Mouse (Mus musculus) heart, postnatal 10 days (tissue): ENCODE measurements at regions not wholly inside any gene's neighbourhood (a gene's known extent, or its start where the extent isn't known, plus 50 kb on each side); places are given as distances from the start of the nearest gene placed in this dataset.
"Not testable (repeated sequence)": the region's sequence is repeated elsewhere in the genome, so short reads cannot be mapped to it uniquely, and the experiment has no call there.

Experiments used
- DNase-seq, 2 experiments: peaks; one replicate each; pipeline ENCODE4 v3.0.0; 2021
- intact Hi-C: fragments of 180-260 bp; cut with DNase I; formaldehyde crosslinking; loops from one replicate; pipeline ENCODE4 v1.15.1; 2025

- intact Hi-C loops = no loop called here
- no peak for DNase-seq
These were observed 345.9 kb upstream of the Atp10a start for GRCm38 (mm10) chr7:58310096-58310495.

GRCm38 (mm10) chr7:58322381-58322780, 333.6 kb upstream of the Atp10a start:
- intact Hi-C loops = no loop called here

GRCm38 (mm10) chr7:58367384-58367783, 288.6 kb upstream of the Atp10a start:
- DNase-seq = peak in 1 of 2 experiments; percentile 1
- intact Hi-C loops = no loop called here

More at GRCm38 (mm10) chr7:58322381-58322780, 333.6 kb upstream of the Atp10a start:
- no peak for DNase-seq

GRCm38 (mm10) chr7:58383401-58383800, 272.6 kb upstream of the Atp10a start:
- intact Hi-C loops = no loop called here
- no peak for DNase-seq

- intact Hi-C loops = no loop called here
- no peak for DNase-seq
These were observed 267.6 kb upstream of the Atp10a start for GRCm38 (mm10) chr7:58388326-58388725.

DNA sequence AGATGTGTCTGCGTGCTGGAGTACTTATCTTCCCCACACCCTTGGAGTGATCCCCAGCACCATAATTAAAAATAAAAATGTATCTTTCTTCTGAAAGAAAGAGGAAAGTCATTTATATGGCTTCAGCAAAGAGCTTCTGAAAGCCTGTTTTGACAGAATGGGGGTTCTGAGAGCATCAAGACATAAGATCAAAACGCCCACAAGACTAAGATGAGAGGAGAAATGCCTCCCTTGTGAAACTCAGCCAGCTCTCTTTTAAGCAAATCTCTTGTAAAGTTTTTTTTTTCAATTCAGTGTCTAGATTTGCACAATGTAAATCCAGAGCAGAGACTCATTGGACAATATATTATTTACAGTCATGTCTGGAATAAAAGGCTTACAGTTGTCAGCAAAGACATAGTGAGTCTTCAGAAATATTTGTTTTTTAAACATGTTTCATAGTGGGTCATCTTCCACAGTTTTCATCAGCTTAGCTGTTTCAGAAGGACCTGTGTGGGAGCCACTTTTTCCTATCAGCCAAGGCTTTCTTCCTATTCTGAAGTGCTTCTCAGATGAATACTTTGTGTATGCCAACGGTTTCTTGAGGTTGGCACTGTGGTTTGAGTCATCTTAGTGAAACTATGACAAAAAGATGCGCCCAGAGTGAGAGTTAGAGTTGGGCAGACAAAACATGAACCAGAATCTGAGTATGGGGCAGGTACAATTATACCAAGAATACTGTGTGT, 263.4 kb upstream of the Atp10a start:
- DNase-seq = no peak
- intact Hi-C loops = no loop called here

DNA sequence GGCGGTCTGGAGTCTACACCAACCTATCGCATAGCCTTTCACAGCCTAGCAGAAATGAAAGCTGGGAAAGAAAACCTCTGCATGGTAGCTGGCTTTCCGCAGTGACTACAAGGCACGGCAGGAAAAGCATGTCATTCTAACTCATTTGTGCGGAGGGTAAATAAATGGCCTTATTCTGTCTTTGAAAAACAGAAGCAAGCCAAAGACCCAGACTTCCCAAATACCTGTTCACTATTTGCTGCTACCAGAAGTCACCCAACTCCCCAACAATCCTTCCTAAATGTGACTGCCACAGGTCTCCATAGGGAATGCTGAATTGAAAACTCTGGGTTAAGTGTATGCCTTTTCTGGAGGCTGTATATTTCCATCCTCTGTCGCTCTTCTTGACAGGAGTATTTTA, 258.0 kb upstream of the Atp10a start:
- no peak for DNase-seq
- intact Hi-C loops = loop anchor here (5.0 kb wide), 1 partner anchor 829 kb away; the partner anchor contains the start of gene Ube3a

GRCm38 (mm10) chr7:58398558-58399144, 257.3 kb upstream of the Atp10a start:
- intact Hi-C loops = loop anchor here (5.0 kb wide), 1 partner anchor 829 kb away; the partner anchor contains the start of gene Ube3a
- DNase-seq = no peak

GRCm38 (mm10) chr7:58399145-58399604, 256.8 kb upstream of the Atp10a start:
- intact Hi-C loops = loop anchor here (5.0 kb wide), 1 partner anchor 828 kb away; the partner anchor contains the start of gene Ube3a
- peak; percentile 95 to 96 for DNase-seq

DNA sequence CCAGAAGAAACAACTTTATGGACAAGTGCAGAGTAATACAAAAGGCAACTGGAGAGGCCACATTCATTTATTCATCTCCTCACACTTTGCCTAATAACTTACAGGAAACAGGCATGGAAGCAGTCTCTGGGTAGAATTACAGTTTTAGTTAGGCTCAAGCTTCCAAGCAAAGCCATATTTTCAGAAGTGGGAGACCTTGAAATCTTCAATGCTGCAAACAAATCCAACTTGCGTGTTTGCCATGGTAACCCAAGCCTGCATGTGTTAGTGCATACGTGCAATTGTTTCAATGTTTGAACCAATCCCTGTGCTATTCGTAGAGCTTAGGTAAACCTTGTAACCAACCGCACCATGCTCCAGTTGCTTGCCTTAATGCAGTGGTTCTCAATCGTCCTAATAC, 256.3 kb upstream of the Atp10a start:
- intact Hi-C loops = loop anchor here (5.0 kb wide), 1 partner anchor 828 kb away; the partner anchor contains the start of gene Ube3a

GRCm38 (mm10) chr7:58400594-58400993, 255.4 kb upstream of the Atp10a start:
- DNase-seq = no peak
- intact Hi-C loops = no loop called here

More for the DNA sequence above, 256.3 kb upstream of the Atp10a start:
- no peak for DNase-seq

- intact Hi-C loops = no loop called here
- DNase-seq = no peak
These were observed 218.9 kb upstream of the Atp10a start for GRCm38 (mm10) chr7:58436888-58437625.

GRCm38 (mm10) chr7:58442535-58443184, 213.3 kb upstream of the Atp10a start:
- intact Hi-C loops = no loop called here
- no peak for DNase-seq

- intact Hi-C loops = no loop called here
- DNase-seq = no peak
These were observed 212.7 kb upstream of the Atp10a start for GRCm38 (mm10) chr7:58443297-58443696.

DNA sequence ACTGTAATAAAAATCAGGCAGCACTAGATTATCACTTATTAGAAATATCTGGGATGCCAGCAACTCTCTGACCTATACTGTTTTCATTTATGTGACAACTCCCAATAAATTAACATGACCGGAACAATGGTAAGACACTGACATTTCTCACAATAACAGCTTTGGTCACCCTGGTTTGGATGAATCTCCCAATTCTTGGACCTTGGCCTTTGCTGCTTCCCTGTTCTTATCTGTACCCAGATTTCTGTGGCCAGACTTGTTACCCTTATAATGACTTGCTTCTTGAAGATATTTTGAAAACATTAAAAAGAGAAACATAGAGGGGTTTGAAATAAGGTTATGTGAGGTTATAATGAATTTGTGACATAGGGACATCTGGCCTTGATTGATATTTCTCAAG, 210.2 kb upstream of the Atp10a start:
- intact Hi-C loops = no loop called here
- DNase-seq = no peak

- intact Hi-C loops = no loop called here
These were observed 209.7 kb upstream of the Atp10a start for GRCm38 (mm10) chr7:58446261-58446660.

DNA sequence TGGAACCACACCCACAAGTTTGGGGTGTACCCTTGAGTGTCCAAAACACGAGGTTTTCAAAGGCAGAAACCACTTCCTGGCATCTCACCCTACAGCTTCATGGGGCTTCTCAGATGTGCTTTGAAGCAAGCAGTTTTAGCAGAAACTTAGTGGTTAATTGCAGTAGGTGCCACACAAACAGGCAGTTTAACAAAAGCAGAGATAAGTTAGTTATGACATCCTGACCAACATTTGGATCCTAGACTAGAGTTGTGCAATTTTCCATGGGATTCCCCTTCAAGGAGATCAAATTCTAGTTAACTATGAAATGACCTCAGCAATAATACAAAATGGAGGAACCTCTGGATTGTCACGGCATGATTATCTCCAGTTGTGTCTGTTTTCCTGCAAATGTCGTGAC, 207.2 kb upstream of the Atp10a start:
- intact Hi-C loops = no loop called here

More at GRCm38 (mm10) chr7:58446261-58446660, 209.7 kb upstream of the Atp10a start:
- no peak for DNase-seq

GRCm38 (mm10) chr7:58451981-58452380, 204.0 kb upstream of the Atp10a start:
- intact Hi-C loops = no loop called here
- DNase-seq = no peak

More for the DNA sequence above, 207.2 kb upstream of the Atp10a start:
- DNase-seq = no peak

GRCm38 (mm10) chr7:58458146-58458545, 197.8 kb upstream of the Atp10a start:
- DNase-seq, intact Hi-C loops: not testable (repeated sequence)

DNA sequence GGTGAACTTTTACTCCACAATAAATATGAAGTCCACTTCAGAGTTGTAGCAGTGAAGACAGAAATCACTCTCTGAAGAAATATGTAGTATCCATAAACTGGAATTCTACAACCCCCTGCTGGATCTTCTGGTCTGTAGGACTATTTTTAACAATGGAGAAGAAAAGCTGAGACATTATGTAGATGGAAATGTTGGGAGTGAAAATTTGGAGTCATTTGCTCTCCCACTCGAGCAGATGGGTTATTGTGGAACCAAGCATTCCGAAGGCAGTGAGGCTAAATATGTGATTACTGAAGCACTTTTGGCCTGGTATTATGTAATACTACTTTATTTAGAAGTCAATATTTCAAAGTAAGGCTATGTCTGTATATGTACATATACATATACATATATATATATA, 195.0 kb upstream of the Atp10a start:
- DNase-seq = no peak
- intact Hi-C loops = no loop called here

DNA sequence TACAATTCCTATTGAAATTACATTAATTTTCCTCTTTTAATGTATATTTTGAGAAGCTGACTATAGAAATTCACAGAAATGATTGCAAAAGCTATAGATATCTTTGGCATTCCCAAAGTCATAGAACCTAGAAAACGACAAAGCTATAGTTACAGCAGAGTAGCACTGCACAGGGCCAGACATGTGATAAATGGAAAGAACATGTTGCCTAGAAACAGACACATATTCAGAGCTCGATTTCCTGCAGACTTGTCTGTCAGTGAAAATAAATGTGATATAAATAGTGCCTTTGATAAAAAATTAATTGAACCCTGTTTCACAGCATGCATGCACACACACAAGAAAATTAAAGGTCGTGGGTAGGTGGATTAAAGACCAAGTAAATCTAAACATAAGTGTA, 182.8 kb upstream of the Atp10a start:
- no peak for DNase-seq
- intact Hi-C loops = no loop called here
